Mouse (Mus musculus) telencephalon, adult 2 months (tissue): Measurements from ENCODE around the gene Dbnl.
"Not testable (repeated sequence)": the region's sequence is repeated elsewhere in the genome, so short reads cannot be mapped to it uniquely, and the experiment has no call there.

Source experiments
- DNase-seq: peaks from one replicate; pipeline ENCODE4 v3.0.0-alpha.2; 2011; ENCODE audit warnings: low read depth, low spot score

Gene Dbnl

GRCm38 (mm10) chr11:5795290-5795689 is 7.0 kb downstream of the Dbnl start:
- DNase-seq, result no peak

GRCm38 (mm10) chr11:5795706-5796105 is 7.4 kb downstream of the Dbnl start:
- DNase-seq, result peak; percentile 44

- no peak for DNase-seq
Measured at GRCm38 (mm10) chr11:5796939-5797338, 8.7 kb downstream of the Dbnl start.

DNA sequence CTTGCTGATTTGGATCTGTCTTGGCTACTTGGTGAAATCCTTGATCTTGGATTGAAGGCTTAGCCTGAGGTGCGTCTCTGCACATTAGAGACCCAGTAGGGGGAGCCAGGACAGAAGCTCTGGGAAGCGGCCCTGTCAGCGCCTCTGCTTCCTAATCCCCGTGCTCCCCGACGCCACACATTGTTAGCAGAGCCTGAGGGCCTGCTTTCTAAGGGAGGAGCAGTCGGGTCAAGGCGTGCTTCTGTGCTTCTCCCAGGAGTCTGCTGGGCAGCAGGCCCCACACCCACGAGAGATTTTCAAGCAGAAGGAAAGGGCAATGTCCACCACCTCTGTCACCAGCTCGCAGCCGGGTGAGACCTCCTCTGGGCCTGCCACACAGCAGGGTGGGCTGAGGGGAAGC is 9.1 kb downstream of the Dbnl start:
- no peak for DNase-seq

- DNase-seq, result no peak
Measured at GRCm38 (mm10) chr11:5797928-5798327, 9.6 kb downstream of the Dbnl start.

DNA sequence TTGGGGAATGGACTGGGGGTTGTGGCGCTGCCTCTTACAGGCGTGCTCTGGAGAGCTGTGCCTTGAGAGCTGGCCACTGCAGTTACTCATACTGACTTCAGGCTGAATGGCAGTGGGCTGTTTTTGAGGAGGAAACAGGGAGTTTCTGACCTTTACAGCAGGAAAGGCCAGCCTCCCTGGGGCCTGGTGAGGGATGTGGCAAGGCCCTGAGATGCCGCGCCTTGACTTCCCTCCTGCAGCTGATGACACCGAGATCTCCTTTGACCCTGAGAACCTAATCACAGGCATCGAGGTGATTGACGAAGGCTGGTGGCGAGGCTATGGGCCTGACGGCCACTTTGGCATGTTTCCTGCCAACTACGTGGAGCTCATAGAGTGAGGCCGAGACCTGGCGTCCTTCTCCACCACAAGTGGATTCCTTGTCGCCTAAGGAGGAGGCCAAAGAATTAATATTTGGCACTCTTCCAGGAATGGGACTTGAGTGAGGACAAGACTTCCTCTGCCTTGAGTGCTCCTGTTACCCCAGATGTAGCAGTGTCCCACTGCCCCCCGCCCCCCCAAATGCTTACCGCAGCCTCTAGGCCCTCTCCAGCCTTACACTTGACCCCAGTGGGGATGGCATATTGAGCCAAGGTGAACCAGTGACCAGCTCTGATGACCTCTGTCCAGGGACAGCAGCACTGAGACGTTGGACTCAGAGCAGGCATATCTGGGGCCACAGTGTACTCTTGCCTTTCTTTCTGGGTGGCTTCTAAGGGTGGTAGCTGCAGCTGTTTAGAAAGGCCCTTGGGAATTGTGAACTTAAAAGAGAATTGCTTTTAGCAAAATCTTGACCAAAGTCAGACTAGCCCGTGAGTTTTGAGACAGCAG is 11.6 kb downstream of the Dbnl start:
- no peak for DNase-seq

DNA sequence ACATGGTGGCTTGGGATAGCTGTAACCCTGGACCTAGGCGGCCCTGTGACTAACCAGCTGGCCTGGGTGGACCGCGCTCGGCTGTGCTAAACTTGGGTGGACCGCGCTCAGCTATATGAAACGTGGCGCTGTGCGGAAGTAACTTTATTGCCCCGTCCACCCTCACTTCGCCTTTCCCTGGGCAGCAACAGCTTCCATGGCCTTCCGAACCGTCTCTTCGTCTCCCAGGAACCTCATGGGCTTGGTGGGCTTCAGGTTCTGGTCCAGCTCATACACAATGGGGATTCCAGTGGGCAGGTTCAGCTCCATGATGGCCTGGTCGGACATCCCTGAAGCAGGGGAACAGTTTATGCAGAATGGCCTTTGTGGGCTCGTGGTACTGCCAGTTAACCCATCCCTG is 13.2 kb downstream of the Dbnl start:
- DNase-seq, result no peak

GRCm38 (mm10) chr11:5802005-5802404 is 13.7 kb downstream of the Dbnl start:
- DNase-seq, result no peak

DNA sequence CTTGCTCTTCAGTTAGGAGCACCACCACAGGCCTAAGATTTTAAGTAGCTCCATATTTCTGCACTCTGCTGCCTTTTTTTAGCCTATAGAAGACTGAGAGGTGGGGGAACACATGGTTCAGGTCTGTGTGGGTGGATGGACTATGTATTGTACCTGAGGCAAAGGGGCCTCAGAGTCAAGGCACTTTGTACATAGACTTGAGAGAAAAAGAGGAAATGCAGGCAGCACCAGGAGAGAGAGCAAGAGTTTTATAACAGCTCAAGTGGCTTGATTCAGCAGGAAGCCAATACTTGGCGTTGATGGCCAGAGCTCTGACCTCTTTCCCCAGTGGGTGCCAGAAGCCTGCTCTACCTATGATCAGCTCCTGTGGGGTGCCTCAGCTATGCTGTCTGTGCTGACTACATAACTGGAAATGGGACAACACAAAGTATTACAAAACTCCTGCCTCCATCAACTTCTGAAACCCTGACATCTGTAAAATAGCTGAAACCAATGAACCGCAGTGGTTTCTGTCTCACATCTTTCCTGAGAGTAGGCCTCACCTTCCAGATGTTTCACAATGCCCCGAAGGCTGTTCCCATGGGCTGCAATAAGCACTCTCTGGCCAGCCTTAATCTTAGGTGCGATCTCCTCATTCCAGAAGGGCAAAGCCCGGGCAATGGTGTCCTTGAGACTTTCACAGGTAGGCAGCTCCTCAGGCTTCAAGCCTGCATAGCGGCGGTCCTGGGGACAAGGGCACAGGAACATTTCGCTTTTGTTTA is 14.3 kb downstream of the Dbnl start:
- no peak for DNase-seq

GRCm38 (mm10) chr11:5803551-5803981 is 15.3 kb downstream of the Dbnl start, which contains the start of gene Pgam2:
Pgam2 (minus strand) TSS chr11:5803733.
- DNase-seq, result no peak

DNA sequence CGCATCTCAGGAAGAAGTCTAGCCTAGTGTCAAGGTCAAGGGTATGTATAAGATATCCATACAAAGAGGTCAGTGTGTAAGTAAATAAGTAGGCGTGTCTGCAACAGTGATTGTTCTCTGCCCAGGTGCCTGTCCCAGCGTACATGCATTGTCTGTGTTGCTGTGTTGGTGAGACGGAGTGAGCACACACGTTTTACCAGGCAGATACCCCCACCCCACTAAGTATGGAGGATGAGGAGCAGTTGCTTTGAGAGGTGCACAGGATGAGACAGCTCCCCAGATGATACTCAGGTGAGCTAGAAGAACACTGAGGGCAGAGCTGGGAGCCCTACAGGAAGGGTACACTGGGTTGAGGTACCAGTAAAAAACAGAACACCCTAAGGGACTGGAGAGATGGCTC is 15.9 kb downstream of the Dbnl start:
- no peak for DNase-seq

GRCm38 (mm10) chr11:5805711-5806110 is 17.4 kb downstream of the Dbnl start:
- DNase-seq, result no peak

GRCm38 (mm10) chr11:5807956-5808355 is 19.7 kb downstream of the Dbnl start:
- no peak for DNase-seq

- DNase-seq, result not testable (repeated sequence)
Measured at GRCm38 (mm10) chr11:5809487-5809886, 21.2 kb downstream of the Dbnl start.

GRCm38 (mm10) chr11:5813381-5813780 is 25.1 kb downstream of the Dbnl start:
- DNase-seq, result no peak

GRCm38 (mm10) chr11:5819223-5819622 is 30.9 kb downstream of the Dbnl start:
- no peak for DNase-seq

DNA sequence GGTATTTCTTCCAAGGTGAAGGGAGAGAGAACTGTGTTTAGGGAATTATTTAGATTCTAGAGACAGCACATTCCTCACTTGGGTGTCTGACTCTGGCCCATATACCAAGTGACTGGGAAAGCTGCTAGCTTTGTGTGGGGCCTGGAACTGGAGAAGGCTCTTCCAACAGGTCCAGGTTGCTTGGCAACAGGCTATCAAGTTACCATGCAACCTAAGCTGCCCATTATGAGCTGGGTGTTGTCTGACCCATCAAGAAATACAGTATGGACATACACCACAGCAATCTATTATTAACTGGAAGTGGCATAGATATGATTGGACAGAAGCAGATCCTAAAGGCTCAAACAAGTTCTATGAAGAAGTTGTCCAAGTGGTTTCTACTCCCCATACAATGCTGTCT is 37.1 kb downstream of the Dbnl start:
- DNase-seq, result no peak

DNA sequence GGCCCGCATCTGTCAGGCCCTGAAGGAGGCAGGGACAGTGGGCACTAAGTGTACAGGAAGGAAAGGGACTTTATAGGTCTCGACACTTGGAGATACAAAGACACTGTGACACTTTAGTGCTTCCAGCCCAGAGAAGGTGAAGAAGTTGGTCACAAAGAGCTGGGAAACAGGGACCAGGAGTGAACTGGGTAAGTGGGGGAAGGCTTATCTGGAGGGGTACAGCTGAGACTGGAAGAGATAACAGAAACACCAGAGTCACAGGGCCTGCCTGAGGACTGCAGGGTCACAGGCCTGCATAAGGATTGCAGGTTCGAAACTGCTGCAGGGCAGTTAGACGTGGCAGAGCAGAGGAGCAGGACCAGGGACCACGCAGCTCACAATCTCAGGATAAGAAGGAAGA is 39.6 kb downstream of the Dbnl start:
- no peak for DNase-seq

DNA sequence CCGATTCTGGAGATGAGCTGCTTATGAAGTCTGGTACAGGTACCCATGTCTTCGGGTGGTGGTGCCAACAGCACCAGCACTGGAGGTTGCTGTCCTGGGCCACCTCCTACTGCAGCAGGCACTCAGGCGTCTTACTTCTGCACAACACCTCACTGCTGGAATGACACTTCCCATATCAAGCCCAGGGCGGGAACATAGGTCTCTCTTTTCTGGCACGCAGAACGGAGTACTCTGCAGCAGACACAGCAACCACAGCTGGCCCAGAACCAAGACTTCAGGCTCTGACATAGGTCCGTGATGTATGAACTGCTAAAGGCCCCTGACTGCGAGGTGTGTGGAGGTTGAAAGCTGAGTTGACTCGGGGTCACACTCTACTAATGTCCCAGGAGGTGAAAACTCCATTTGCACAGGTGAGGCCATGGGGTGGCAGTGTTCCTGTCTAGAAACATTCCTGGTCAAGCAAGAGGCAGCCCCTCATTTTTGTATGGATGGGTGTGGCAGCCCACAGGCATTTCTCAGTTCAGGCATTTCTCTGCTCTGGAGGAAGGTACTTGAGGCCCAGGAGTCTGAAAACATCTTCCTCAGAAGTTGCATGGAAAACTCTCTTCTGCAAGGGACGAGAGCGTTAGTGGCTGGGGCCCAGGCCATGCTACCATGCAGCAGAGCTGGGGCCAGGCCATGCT is 40.4 kb downstream of the Dbnl start:
- DNase-seq, result no peak

DNA sequence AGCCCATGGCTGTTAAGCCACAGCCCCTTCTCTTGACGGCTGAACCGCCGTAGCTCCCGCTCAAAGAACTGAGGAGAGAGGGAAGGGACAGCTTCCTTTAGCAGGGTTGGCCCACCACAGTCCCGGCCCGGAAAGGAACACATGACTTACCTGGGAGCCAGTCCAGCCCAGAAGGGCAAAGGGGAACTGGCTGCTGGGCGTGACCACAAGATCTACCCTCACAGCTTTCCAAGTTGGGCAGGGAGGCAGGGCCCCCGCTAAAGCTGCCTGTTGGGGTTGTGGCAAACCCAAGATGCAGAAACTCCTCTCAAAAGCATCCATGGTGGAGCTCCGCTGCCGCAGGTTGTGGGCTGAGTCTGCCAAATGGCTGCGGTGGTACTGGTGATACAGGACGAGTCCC is 41.0 kb downstream of the Dbnl start:
- DNase-seq, result no peak

GRCm38 (mm10) chr11:5834506-5834905 is 46.2 kb downstream of the Dbnl start:
- DNase-seq, result no peak

DNA sequence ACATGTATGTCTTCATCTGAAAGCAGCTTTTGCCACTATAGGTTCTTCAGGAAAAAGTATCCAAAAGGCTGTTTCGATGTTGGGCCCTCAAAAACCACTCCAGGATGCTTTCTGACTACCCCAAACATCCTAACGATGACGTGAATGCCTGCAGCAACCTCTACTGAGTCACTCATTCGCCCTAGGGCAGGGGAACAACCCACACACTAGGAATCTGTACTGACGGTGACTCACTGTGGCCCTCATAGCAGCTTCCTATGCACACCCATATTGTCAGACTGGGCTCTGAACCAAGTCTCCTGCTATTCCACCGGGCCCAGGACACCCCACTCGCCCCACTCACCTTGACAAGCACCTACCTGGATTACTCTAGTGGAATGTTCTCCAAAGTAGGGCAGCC is 46.8 kb downstream of the Dbnl start:
- DNase-seq, result no peak
